Mouse (Mus musculus) stomach, postnatal 0 days (tissue): Measurements from ENCODE around the gene Lbx2.

Experiments
- CTCF ChIP-seq: IDR thresholded peaks from 2 replicates; pipeline ENCODE4 v1.5.1; 2016; ENCODE audit warnings: antibody characterized with exemption, low read depth, mild to moderate bottlenecking, moderate library complexity
- EP300 ChIP-seq: optimal IDR thresholded peaks from 2 replicates; pipeline ENCODE3; 2016; ENCODE audit warnings: antibody characterized with exemption

DNA sequence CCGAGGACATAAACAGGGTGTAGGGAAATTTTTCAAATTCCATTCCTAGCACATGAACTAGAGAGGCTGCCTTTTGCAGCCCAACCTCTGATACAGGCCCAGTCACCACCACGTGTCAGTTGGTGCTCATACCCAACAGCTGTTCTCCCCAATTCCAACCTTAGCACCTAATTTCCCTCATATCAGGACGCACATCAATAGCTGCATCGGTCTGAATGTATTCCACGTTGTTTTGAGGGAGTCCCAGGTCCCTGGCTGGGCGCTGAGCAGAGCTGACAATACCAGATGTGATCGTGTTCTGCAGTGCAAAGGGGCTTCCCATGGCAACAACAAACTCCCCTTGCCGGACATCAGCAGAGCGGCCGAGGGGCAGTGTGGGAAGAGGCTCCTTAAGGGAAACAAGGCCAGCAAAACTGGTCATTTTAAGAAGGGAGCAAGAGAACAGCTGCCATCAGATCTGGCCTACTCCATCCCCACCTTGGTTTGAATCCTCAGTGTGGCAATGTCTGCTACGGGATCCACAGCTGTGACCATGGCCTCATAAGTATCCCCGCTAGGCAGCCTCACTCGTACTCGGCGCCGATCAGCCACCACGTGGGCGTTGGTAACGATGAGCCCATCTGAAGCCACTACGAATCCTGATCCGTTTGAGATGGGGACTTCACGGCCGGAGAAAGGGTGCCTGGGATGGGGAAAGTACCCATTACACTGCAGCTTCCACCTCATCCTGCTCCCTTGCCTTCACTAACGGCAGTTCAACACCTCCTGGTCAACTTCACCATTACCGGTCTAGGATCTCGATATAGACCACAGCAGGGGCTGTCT lies 32.8 kb upstream of the Lbx2 start:
- no peak for TF ChIP-seq CTCF
- TF ChIP-seq EP300: no peak
